Mouse (Mus musculus): ENCODE measurements around the gene Egfr.

The Egfr gene

DNA sequence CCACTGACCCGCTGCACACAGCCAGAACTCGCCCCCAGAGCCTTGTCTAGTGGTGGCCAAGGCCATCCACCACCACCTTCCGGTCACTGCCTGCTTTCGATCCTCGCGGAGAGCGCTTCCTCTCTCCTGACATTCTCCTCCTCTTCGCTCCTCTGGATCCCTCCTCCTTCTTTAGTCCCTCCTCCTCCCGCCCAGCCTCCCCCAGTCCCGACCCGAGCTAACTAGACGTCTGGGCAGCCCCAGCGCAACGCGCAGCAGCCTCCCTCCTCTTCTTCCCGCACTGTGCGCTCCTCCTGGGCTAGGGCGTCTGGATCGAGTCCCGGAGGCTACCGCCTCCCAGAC lies at the start of gene Egfr:
Egfr (plus strand) TSS at position 197 of the 342 bp plus-strand sequence.
- peak; percentile 27 for DNase-seq (ENCODE audit: low read depth, low spot score)

DNA sequence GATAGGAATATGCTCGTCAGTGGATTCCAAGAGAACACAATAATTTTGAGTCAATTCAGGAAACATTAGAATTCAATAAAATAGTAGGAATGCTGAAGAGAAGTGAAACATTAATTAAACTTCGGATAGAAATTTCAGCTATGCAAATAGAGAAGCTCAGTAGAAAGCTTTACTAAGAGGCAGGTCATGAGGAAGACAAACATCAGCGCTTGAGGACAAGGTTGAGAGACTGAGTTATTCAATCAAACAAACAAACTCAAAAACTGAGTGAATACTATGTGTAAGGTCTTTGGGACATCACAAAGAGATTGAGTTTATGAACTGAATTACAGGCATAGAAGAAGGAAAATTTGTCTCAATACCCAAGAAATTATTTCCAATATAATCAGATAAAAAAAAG lies 48.8 kb upstream of the Egfr start:
- no peak for DNase-seq (ENCODE audit: low read depth, low spot score)

DNA sequence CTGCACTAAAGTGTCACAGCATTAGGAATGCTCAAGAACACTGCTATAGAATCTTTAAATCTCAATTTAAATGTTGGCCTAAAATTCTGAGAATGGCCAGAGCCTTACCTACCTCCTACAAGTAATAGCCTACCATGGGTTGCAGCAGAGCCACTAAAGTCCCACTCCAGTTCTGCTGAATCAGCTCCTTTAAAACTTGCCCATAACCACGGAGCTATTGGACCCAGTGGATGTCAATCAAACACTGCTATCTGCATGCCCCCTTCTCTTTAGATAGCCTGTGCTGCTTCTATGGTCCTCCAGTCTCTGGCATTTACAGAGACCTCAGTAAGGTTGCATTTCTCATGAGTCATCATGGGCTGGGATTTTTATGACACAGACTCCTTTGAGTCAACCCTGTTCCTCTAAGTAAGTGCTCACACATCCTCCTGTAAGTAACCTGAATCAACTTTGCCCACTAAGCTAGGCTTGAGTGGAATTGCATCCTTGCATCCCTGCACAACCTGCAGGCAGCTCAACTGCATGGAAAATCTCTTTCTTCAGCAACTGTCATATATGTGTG lies 16.8 kb upstream of the Egfr start:
- DNase-seq (ENCODE audit: low read depth, low spot score) = no peak

DNA sequence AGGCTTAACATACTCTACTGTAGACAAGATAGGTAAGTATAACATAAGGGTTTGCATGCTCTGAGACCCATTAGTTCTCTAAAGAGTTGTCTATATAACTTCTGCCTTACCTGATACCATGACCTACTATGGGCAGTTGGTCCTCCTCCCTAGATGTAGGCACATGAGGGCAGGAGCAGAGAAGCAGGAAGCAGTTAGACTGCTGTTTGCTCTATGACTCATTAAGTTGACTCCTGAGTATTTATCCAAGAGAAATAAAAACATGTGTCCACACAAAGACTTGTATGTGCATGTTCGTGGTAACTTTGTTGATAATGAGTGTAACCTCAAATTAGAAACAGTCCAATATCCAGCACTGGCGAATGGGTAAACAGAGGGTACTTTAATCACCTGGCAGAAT lies 14.7 kb upstream of the Egfr start:
- no peak for DNase-seq (ENCODE audit: low read depth, low spot score)

DNA sequence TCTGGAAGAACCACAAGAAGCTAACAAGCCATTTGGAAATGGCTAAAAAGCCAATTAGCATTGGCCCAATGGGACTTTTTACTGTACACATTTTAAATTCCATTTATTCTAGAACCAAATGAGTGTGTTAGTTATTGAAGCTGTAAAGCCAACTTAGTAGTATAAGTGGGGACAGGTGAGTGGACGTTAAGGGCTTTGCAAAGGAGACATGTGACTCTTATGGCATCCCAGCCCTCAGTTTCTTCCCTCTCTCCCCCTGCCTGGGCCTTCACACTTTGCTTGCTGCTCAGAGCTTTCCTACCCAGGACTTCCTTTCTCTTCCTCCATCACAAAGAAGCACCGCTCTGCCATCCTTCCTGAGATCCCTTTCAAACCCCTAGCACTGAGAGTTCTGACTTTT lies 13.3 kb upstream of the Egfr start:
- DNase-seq (ENCODE audit: low read depth, low spot score) = no peak

DNA sequence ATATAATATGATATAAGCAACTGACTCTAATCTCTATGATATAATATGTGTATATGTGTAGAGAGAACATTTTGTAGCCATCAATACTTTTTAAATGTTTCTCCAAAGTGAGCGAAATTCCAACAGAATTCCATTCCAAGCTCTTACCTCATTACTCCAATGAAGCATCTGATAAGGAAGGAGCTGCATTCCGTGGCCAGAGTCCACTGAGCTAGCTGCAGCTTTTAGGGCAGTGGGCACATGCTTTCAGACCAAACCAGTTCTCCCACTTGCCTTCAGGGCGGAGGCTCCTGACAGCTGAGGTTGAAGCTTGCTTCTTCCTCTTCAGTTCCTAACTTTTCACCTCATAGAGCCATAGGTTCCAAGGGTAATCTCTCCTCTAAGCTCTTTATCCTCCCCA lies 12.8 kb upstream of the Egfr start:
- no peak for DNase-seq (ENCODE audit: low read depth, low spot score)

DNA sequence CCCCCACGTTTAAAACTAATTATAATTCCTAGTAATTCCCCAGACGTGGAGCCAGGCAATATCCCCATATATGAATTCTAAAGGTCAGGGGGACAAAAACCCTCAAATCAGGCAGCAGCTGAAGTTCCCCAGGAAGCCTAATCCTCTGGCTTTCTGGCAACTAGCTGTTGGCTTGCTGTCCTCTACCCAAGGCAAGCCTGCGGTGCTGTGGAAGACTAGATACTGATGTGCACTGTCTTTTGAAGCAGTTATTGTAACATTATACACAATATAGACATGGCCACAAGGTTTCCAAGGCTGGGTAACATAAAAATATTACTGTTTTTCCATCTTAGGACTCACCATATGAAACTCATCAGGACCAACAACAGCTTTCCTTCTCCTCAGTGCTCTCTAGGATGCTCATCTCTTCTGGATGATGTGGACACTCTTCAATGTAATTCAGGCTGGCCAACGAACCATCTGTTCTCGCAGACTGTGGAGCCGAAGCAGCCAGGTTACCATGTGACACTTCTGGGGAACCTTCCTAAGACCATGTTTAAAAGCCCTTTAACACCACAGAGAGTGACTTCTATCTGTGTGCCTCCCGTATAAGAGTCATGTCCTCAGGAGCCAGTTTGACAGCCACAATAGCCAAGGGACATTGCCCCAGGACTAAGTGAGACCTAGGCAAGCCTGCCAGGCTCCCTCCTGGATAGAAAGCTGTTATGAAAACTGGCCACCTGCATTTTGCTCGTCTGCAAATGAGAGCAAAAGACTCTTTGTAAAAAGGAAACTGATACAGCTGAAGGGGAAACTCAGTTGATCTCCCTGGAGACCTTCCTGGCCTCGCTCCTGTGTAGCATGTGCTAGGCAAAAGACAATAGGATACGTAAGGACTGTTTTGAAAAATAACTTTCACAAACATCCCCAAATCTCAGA lies 11.1 kb upstream of the Egfr start:
- DNase-seq (ENCODE audit: low read depth, low spot score) = peak; percentile 24

DNA sequence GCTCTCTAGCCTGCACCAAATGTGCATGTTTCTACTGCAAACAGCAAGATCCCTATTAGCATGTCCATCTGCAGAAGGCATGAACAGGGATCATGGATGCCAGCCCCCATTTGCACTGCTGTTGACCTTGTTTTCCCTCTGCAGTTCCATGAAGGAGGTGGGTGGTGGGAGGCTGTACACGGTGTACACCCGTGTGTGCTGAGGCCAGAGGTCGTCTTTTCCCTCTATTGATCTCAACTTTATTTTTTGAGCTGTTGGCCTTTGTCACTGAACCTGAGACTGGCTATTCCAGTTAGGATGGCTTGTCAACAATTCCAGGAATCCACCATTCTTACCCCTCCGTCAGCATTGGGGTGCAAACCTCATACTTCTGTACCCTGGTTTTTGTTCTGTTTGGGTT lies 9.8 kb upstream of the Egfr start:
- no peak for DNase-seq (ENCODE audit: low read depth, low spot score)

DNA sequence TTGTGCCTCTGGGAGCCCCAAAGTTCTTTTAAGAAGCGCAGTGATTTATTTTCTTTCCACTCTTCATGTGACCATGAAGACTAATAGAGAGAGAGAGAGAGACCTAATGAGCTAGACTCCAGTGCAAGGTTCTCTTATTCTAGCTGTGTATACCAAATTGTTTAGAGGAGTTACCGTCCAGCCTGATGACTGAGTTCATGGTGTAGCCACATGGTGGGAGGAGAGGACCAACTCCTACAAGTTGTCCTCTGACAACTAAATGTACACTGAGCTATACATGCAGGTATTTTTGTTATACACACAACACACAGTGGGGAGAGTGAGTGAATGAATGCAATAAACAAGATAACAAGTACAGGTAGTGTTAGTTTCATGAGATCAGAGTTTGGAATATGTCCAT lies 9.2 kb upstream of the Egfr start:
- no peak for DNase-seq (ENCODE audit: low read depth, low spot score)

DNA sequence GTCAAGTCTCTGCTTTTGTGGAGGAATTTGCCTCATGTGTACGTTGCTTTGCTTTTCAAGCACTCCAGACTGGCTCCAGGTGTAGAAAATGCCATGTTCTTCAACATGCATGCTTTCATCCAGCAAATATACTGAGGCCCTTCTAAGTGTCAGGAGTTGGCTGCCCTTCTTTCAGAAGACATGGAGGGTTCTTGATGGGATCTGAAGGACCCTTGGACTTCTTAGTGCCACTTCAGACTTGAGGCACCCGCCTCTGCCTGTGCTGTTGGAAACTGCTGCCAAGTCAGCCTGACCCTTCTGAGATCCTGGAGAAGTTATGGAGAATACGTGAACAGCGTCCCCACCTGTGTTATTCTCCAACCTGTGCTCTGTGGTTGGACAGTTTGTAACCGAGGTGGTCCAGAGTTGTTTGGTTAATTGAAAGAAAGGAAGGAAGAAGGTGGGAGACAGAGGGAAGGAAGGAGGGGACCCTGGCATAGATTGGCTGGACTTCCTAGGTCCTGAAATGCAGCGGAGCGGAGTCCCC lies 483 bp upstream of the Egfr start:
- DNase-seq (ENCODE audit: low read depth, low spot score) = no peak

DNA sequence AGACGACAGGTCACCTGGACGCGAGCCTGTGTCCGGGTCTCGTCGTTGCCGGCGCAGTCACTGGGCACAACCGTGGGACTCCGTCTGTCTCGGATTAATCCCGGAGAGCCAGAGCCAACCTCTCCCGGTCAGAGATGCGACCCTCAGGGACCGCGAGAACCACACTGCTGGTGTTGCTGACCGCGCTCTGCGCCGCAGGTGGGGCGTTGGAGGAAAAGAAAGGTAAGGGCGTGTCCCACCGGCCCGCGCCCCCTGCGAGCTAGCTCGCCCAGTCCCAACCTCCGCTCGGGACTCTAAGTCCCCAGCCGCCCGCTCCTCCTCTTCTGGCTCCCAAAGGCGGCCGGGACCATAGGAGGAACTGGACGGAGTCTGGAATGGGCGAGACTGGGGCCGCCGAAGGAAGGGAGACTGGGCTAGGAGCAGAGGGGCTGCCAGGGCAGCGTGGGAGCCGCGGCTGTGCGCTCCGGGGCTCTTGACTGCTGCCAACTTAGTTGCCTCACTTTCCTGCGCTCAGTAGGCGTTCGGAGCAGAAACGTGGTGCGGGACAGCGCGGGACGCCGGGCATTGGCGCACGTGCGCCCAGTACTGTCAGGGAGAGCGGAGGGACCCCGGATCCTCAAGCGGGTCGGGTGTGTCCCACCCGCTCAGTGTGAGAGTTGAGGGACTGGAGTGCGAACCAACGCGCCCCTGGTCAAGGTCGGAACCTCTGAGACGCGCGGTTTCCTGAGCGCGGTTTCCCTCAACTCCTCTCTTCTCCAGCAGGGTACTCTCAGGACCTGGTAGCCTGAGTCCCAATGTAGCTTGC lies 548 bp downstream of the Egfr start:
- DNase-seq (ENCODE audit: low read depth, low spot score) = no peak

DNA sequence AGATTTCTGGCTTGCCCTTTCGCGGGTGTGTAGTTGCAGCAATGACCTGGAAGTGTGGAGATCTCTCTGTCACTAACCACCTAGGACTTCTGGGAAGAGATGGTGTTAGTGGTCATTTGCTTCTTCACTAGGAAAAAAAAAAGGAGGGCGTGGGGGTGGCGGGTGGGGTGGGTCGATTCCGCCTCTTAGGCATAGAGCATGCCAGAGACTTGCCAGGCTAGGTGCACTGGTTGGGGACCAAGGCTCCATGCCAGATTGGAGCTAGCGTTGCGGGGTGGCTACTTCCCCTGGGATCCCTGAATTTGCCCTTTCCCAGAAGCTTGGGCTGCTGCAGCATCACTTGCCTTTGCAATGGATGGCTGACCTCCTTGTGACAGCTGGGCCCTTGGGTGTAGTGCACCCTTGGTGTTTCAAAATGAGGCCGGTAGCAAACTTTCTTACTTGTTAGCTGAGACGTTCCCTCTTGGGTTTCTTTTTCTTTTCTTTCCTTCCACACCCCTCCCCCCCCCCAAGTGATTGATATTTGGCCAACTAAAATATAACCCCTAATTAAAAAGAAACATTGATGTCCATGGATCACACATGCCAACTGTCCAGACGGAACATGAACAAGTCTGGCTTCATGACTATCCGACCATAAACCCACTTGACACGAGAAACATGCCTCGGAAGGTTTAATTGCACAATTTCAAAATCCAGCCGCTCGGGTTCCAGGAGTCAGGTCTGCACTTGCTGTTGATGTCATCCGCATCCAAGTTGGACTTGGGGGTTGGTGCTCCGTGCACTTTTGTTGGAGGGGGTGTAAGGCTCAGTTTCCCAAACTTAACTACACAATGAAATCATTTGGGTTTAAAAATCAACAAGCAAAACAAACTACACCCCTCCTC lies 1.4 kb downstream of the Egfr start:
- DNase-seq (ENCODE audit: low read depth, low spot score) = no peak

DNA sequence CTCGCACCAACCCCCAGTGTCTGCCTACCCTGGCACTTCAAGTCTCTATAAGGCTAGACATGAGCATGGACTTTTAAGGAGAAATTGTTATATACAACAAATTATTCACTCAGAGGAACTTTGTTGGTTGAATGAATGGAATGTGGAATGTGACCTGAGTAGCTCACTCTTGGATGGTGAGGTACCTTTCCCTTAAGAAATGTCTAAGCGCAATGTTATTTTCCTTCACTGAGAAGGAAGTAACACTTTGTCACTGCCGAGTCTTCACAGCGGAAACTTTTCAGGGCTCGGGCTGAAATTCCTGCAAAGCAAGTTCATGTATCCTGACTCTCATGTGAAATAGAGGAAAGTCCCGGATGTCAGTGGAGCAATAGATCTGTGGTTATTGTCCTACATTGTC lies 7.9 kb downstream of the Egfr start:
- no peak for DNase-seq (ENCODE audit: low read depth, low spot score)

DNA sequence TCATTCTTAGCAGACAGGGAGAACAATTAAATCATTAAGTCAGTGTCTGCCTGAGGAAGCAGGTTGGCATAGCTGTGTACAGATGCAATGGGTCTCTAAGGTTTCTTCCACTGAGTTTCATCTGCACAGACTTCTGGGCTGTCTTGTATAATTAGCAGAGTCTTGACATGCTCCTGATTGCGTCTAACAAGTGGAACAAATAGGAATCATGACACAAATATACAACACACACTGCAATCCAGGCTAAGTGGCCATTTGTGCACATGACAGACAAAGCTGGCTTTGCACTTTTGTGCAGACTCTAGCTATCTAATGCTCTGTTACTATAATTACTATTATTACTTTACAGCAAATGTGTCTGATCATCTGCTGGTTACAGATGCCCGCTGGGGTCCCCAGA lies 9.2 kb downstream of the Egfr start:
- DNase-seq (ENCODE audit: low read depth, low spot score) = no peak

DNA sequence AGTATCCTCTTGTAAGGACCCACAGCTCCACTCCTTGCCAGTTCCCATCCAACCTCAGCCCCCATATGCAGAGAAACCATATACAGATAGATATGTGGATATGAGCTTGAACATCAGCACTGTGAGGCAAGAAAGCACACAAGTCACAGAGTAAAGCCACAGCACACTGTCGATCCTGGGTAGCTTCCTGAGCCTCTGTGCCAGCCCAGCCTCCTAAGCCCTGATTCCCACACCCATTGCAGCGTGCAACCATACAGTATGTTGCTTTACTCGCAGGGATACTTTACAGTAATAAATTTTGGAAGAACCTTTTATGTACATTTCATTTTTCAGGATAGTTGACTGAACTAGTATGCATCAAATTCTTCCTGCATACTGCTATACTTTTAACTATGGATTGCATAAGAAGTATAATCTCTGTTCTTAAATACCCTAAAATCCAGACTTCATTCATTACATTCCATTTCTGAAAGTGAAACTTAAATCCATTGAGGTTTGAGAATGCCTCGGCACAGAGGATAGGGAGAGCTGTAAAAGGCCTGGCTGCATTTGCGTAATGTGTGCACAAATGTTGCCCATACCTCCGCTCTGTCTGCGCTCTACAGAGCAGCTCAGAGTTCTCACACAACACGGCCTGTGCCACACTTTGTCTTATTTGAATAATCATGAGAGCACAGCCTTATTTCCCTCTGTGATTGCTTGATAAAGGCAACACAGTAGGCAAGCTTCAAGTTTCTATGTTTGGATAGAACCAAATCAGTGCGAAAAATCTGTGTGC lies 14.2 kb downstream of the Egfr start:
- no peak for DNase-seq (ENCODE audit: low read depth, low spot score)

DNA sequence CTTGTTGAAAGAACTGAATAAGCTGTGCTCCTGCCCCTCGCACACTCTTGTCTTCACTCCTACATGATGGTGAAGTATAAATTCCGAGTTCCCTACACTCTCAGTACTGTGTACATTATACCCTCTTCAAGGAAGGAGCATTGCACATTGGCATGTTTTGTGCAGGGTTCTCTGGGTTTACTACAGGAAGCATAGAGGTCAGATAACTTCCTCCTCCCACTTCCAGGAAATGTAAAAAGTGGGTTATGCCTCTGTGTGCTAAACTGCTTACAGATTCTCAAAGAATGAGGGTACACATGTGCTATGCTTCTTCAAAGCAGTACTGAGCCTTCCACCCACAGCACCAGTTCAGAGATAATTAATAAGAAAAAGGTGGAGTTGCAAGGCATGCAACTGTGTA lies 16.0 kb downstream of the Egfr start:
- DNase-seq (ENCODE audit: low read depth, low spot score) = no peak

DNA sequence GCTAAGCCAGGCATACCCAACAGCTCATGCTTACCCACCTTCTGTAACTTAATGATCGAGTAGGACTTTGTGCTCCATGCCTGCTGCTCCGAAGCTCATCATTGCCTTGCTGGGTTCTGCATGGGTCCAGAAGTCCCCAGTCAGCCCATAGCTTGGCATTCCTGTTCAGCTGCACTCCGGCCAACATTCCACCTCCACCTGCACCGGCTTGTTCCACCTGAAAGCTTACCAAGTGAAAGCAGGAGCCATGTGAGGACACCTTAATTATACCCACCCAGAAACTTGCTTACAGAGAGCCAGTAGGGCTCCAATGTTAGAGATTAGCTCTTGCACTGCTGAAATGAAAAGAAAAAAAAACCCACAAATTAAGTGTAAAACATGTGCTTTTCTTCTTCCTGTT lies 17.3 kb downstream of the Egfr start:
- DNase-seq (ENCODE audit: low read depth, low spot score) = no peak

DNA sequence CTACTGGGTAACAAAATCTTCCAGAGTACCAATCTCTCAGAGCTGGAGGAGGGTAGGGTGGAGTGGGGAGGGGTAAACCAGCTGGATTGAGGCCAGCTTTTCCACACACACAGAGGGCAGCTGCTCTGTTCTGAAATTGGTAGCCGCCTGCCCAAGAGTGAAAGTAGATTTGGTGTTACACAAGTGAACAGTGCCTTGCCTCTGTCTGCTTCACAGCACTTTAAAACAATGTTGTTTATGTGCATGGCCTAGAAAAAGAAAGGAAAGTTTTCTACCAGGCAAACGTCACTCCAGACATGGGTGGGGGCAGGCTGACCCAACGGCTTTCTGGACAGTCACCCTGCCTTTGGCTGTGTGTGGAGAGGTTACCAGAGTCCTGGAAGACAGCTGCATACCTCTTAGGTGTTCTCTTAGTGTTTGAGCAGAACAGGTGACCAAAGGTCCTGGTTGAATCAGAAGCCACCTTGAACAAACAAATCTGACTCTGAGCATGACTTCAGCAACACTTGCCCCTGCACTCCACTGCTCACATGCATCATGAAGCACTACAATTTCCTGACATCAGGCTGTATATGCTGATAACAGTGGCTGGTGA lies 17.8 kb downstream of the Egfr start:
- DNase-seq (ENCODE audit: low read depth, low spot score) = no peak

DNA sequence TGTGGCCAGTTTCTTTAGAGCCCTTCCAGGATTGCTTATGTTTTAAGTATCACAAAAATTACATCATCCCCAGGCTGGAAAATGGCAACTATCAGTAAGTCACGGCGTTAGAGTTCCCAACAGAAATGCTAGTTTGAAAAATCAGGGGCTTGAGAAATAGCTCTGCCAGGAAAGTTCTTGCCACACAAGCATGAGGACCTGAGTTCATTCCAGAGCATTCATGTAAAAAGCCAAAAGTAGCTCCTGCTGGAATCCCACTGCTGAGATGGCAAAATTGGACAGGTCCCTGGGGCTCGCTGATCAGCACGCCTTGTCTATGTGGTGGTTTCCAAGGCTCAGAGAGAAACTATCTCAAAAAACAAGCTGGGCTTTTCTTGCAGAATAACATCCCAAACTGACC lies 19.0 kb downstream of the Egfr start:
- no peak for DNase-seq (ENCODE audit: low read depth, low spot score)

DNA sequence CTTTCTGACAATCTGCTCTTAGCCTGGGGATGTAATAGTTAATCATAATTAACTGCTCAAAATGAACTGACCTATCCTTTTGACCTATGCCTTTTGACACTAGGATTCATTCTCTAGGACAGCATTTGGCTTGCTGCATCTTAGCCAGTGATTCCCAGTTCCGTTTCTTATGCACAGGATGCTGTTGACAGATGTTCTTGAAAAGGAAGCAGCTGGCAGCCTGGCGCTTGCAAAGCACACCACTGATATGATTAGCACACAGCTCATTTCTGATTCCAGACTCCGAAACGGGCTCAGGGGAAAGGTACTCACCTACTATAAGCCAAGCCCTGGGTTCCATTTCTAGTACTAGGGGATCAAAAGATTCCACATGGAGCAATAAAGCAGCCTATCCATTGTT lies 20.7 kb downstream of the Egfr start:
- DNase-seq (ENCODE audit: low read depth, low spot score) = no peak
